Mouse (Mus musculus) cerebellum, postnatal 36 days (tissue): Measurements from ENCODE around the gene Gmpr.
"Not testable (repeated sequence)": the region's sequence is repeated elsewhere in the genome, so short reads cannot be mapped to it uniquely, and the experiment has no call there.

ENCODE experiments used
- DNase-seq, 2 experiments: peaks; one replicate each; pipeline ENCODE4 v3.0.0; 2021 to 2022; ENCODE audit warnings: mixed read lengths in 2 of 2

The Gmpr gene

DNA sequence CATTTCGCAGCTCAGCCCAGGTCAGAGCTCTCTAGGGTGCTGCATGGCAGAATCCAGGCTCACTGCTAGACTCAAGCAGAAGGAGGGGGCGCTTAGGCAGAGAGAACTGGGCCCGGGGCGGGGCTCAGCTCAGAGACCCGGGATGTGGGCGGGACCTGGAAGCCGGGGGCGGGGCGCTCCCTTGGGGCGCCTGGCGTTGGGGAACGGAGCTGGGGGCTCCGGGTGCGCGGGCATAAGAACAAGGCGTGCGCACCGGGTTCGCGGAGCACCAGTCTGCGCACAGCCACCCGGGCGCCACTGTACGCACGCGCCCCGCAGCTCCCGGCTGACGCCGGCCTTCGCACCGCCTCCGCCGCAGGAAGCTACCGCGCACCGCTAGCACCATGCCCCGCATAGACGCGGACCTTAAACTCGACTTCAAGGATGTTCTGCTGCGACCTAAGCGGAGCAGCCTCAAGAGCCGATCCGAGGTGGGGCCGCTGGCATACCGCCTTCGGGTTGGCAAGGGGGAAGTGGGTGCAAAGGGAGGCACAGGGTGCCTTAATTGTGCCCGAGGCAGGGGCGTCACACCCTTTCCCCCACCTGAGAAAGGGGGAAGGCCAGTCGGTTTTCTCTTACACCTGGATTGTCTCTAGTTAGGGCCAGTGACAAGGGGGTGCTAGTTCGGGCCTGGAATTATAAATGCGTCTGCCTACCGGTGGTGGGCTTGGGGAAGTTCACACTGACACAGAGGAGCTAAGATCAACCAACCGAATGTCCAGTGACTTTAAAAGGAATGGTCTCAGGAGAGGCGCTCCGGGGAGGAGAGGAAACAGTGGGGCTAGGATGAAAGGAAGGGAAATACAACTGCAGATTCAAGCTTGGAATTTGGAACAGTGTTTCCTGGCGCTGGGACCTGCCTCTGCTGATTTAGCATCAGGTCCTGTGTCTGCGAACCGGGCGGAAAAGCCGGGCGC is at the start of gene Gmpr:
Gene Gmpr, plus strand, starts transcription at position 171 of the 956 bp plus-strand sequence.
- peak; percentile 67 to 73 for DNase-seq

DNA sequence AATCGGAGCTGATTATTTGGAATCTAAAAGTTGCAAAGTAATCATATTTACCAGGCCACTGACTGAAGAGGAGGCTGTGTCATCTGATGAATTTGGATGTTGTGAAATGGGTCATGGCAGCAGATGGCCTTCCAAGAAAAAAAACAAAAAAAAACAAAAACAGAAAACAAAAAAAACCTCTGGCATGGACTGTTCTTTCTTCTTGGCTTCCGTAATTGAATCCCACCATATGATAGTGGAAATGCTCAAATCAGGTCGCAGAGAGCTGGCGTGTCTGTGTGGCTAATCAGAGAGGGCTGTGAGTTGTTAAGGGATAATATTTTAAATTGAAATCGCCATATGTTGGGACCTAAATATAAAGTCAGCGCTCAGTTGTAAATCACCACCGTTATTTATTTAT is 49.8 kb upstream of the Gmpr start:
- peak; percentile 26 to 42 for DNase-seq

DNA sequence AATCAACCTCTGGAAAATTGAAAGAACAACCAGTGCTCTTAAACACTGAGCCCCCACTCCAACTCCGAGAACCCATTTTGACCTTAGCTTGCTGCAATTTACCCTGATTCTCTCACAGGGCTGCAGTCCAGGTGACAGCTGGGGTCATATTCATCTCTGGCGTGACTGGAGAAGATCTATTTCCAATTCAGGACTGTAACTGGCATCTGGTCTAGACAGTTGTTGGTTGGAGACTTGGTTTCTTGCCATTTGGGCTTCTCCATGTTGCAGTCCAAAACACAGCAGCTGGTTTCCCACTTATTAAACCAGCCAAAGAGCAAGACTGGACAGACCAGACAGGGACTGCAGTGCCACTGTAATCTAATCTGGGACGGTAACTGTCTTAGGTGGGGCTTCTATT is 47.1 kb upstream of the Gmpr start:
- no peak for DNase-seq

DNA sequence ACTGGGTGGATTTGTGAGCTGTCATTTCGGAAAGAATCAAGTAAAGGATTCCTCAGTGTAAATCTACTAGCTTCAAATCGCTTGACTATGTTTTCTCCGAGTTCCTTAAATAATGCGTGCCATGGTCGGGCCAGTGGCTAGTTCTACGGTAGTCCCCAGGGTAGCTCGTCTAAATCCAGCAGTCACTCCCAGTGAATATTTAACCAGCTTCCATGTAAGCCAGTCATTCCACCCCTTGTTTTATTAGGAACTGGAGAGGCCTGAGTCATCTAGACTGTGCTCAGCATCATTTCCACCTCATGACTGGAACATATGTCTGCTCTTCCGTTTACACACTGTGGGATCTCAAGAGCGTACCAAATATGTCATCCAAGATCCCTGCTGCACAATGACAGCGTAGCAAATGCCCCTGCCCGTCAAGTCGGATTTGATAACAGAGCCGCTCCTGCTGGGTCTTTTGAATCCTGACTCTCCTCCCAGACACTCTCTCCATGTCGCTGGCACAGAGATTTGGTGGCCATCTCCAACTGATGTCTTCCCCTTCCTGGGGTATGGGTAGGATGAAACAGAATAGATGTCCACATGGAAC is 45.8 kb upstream of the Gmpr start:
- DNase-seq, result peak; percentile 77 to 84

DNA sequence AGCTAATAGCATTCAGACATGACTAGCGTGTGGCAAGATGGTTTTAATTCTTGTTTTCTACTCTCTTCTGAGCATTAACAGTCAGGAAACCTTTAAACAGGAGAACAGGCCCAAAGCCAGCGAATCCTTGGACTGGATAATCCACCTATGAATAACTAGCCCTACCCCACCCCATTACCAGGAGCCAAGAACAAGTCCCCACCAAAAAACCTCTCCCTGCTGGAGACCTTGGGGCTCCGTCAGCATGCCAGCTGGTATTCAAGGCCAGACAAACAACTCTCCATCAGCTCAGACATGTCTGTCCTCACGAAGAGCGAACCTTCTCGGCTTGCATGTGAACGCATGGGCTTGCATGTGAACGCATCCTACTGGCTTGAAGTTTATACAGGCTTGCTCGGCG is 41.6 kb upstream of the Gmpr start:
- DNase-seq, result peak in 1 of 2 experiments; percentile 15

DNA sequence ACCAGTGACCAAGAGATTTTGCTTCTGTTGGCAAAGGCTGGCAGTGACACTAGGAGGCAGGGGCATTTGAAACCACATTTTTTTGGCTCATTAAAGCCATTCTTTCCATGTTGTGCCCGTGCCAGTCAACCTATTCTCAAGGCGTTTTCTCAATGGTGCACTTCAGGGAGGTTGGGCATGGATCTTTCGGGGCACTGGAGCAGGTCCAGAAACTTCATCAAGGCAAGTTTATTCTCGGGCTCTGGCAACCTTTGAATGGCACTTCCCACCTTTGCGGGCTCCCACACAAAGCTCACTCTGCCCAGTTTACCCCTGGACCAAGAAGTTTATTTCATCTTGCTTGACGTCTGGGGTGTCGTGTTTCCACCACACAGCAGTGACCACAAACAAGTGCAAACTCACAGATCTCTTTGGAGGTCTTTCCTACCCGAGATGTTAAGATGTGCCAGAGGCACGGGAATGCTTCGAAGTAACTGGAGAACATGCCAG is 41.2 kb upstream of the Gmpr start:
- DNase-seq, result no peak

DNA sequence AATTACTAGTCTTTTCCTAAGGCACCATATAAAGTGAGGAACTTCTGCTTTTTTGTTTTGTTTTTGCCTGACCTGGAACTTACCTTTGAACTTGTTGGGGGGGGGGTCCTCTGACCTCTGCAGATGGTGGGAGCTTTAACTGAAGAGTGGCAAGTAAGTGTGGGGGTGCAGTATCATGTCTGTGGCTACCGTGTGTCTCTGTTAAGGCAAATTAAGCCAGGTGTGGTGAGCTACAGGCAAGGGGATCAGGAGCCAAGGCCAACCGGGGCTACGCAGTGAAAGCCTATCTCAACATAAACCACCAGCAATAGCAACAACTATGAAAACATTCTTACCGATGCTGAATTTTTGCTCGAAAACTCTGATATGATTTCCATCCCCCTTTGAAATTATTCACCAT is 38.5 kb upstream of the Gmpr start:
- DNase-seq, result no peak

DNA sequence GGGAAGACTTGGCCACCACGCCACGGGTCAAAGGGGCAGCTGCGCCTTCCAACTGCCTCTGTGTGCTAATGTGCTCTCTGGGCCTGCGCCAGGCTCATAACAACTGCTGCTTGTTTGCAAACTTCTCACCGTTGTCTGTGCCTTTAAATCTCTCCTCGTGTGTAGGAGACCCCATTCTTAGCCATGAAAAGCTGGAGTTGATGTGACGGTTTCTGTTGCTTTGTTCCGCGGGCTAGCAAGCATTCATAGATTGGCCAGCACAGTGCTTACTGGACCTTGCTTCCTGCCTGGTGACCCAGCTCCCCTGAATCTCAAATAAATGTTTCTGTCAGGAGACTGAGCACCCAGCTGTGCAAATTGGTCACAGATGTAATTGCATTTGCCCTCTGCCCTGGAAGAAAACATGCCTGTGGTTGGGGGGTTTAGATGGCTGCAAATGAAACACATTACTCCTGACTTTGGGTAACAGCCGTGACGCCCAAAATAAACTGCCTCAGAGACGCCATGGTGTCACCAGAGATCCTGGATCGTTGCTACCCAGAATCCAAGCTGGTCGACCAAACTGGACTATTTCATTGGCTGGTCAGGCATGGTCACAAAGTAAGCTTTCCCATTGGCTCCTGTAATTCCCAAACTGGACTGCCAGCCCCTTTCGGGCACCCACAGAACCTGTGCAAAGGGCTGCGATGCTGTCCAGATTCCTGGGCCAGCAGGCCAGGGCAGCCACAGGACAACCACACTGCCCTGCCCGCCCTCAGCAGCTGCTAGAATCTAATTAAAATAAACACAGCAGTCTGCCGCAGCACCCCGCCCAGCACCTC is 37.6 kb upstream of the Gmpr start:
- DNase-seq, result no peak

DNA sequence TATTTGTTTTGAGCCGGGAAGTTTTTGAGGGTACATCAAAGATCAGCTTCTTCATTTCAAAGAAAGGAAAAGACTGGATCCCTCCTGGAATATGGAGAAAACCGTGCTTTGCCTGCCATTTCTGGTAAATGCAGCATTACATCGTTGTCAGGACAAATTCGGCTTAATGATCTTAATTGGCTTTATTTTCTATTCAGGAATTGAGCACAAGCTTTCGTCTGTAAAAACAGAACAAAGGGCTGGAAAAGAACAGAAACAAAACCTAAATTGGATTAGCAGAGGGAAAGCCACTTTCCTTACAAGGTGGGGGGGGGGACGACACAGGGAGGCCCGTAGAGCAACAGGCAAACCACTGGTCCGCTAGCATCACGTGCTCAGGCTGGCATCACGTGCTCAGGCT is 33.9 kb upstream of the Gmpr start:
- no peak for DNase-seq

DNA sequence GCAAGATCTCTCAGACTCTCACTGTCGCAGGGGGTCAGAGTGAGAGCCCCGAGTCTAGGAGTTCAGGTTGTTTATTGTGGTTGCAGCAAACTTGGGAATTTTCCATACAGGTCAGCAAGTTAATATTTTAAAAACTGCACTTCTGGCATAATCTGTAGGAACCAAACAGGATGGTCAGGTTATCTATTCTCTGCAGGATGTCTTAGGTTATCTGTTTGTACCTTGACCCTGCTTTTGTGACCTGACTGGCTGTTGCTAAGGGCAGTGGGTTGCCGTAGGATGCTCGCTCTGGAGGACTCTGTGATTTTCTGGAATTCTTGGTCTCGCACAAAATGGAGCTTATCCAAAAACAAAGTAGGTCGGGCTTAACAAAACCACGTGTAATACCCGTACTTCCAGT is 31.9 kb upstream of the Gmpr start:
- DNase-seq, result no peak

DNA sequence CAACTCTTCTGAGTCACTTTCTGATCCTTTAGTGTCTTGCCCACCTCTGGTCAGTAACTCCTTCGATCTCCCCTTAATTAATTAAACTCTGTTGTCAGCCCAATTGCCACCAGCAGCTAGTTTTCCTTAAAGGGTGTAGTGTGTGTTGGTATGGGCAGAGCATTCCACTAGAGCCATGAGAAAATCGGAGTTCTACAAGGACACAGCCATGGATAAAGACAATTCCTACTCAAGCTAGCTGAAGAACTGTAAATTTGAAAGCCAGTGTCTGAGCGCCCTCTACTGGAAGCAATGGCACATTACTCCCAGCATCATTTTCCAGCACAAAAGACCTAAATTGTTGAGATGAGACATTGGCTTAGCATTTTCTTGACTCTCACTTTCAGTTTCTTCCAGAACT is 30.1 kb upstream of the Gmpr start:
- peak; percentile 74 to 86 for DNase-seq

DNA sequence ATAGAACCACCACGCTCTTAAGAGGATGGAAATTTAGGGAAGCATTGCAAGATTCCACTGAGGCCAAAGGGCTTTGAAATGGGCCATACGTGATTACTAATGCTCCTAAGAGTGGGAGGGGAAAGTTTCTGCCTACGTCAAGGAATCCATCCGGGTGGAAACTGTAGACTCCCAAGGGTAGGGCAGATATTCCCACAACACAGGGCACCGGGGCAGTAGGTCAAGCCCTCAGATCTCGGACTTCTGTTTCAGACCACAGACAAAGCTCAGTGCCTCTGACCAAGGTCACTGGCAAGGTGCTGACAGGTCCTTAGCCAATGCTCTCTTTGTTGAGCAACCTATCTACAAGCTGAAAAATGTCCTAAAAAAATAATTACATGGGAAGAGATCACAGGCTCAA is 27.3 kb upstream of the Gmpr start:
- no peak for DNase-seq

DNA sequence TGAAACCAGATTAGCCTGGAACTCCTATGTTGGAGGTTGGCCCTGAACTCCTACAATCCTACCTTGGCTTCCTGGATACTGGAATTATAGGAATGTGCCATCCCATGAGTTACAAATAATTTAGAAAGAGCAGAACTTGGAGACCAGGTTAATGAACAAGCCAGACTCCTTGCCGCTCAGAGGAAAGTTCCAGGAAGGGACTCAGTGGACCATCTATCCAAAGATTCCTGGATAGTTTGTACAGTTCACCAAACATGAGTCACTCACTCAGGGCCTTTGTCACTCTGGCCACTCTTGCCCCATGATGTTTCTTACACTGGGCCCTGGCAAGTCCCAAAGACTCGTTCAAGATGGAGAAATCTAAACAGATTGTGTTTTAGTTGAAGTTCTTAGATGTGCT is 24.0 kb upstream of the Gmpr start:
- no peak for DNase-seq

DNA sequence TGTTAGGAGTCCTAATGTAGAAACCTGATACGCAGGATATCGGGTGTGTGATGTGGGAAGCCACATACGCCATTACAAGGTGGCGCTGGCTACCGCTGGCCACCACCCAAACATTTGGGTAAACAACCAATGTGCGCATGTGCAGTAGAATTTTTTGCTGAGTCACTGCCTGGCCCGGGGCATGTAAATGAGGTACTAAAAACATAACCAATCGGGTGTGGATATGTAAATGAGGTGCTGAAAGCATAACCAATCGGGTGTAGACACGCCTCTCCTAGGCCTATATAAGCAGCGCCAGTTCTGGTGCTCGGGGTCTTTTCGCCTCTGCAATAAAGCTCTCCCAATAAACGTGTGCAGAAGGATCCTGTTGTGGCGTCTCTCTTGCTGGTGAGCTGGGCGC is 23.3 kb upstream of the Gmpr start:
- not testable (repeated sequence) for DNase-seq

DNA sequence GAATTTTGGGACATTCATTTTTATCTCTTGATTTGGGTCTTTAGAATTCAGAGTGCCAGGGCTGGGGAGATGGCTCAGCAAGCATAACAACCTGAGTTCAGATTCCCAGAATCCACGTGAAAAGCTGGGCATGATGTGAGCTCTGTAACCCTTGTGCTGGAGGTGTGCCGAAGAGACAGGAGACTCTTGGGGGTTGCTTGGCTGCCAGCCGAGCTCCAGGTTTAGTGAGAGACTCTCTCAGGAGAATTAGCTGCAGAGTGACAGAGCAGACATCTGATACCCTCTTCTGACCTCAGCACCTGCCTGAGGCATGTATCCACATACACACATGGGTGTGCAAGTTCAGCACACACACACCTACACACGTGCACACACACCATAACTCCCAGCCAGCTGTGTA is 21.6 kb upstream of the Gmpr start:
- DNase-seq, result no peak

DNA sequence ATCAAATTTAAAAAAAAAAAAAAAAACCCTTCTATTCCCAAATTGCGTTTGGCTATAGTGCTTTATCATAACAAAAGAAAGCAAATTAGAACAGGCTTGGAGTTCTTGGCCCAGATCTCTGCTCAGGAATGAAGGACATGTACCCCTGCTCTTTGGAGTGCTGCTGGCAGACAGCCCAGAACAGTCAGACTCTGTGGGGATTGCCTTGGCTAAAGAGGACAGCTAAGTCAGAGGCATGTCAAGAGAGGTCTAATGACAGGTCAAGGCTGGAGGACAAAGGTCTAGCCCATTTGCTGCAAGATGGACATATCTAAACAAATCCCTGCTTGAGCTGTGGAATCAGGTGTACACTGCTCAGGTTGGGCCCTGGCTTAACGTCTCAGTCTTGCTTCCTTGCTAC is 20.6 kb upstream of the Gmpr start:
- peak; percentile 22 to 23 for DNase-seq

DNA sequence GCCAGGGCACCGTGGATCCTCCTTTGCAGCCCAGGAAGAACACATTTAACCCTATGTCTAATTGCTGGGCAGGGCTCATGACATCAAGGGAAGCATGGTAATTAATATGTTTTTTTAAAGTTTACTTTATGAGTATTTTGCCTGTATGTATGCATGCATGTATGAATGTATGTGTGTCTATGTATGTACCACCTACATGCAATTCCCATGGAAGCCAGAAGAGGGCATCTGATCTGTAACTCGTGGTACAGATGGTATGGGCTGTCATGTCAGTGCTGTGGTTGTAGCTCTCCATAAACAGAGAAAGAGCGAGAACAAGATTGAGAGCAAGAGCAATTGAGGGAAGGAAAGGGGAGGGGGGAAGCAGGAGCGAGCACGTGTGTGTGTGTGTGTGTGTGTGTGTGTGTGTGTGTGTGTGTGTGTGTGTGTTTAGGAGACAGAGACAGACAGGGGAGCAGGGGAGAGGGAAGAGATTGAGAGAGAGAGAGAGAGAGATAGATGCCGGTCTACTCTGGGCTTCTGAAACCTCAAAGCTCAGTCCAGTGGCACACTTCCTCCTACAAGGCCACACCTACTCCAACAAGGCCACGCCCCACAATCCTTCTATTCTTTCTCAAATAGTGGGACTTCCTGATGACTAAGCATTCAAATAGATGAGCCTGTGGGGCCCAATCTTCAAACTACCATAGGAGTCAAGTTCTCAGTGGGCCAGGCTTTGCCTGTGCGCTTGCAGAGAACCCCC is 15.1 kb upstream of the Gmpr start:
- DNase-seq, result no peak

DNA sequence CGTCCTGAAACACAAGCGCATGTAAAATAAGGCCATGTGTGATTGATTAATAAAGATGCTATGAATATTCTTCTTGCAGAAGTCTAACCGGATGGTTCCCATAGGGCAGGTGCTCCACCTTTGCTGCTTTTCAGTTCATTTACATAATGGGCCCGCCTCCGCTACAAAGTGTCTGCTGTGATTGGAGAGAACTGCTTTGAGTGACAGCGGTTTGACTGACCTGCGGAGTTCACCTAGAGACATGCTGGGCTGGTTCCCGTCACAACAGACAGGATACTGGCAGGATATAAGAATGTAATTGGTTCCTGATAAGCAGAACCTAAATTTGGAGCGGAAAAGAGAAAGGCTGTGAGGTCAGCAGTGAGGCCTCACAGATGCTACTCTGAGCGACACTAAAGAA is 13.4 kb upstream of the Gmpr start:
- DNase-seq, result peak; percentile 36 to 48

DNA sequence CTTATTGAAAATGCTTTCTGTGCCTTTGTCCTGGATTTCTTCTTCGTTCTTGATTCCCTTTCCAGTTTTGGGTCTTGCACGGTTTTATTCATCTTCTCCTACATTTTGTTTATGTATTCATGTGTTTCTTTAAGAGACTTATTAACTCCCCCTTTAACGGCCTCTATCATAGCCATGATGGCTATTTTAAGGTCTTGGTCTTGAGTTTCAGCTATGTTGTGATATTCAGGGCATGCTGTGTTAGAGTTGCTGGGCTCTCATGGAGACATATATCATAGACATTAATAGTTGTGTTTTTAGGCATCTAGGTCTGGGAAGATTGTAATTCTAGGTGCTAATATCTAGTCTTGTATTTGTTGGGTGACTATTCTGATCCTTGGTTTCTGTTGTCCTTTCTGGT is 8.6 kb upstream of the Gmpr start:
- no peak for DNase-seq

DNA sequence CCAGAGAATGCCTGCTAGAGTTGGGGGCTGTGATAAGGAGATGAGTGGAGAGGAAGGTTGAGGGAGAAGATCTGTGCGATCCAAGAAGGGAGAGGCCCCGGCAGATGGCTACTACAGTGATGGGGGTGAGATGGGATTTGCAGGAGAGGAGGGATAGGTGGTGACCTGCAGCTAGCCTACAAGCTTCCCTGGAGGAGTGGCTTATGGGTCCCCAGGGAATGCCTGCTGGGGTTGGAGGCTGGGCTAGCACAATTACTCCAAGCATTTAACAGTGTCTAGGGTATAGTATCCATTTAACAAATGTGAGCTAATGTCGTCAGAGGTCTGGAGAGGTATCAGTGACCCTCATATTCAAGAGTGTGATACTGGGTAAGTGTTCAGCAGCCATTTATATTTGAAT is 7.9 kb upstream of the Gmpr start:
- no peak for DNase-seq

DNA sequence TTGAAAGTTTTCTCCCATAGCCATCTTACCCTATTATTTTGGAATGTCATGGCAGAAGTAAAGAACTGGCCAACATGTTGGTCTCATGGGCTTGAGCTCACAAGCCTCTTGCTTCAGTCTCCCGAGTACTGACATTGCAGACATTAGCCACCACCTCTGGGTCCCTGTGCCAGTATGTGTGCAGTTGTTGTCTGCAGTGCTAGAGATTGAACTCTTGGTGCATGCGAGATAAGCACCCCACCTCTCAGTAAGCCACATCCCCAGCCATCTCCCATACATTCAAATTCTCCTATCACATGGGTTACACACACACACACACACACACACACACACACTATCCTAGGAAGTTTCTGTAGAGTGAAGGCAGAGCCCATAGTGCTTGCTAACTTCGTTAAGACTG is 7.3 kb upstream of the Gmpr start:
- no peak for DNase-seq

DNA sequence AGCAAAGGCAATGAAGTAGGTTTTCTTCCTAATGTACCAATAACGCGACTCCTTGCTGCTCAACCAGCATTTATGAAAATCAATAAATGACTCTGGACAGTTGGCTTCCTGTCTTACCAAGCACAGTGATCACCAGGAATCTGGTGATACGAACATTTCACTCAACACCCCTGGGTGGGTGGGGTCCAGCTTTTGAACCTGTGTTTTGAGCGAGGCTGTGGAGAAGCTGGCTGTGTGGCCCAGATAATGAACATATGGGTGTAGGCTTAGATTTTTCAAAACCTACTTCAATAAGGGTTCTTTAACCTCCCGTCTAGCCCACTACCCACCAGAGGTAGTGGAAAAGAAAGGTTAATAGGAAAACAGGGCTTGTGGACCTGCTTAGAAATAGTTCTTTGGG is 4.5 kb upstream of the Gmpr start:
- no peak for DNase-seq

DNA sequence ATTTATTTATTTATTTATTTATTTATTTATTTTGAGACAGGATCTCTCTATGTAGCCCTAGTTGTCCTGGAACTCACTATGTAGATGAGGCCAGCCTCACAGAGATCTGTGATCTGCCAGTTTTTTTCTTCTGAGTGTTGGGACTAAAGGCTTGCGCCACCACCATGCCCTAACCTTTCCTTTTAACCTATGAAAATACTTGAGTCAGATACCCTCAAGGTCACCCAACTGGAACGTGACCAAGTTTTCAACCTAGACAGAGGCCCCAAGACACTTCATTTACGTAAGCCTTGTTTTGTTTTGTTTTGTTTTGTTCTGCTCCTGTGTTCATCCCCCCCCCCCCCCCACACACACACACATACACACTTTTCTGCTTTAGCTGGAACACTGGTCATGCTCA is 1.7 kb upstream of the Gmpr start:
- DNase-seq, result no peak
